Mouse (Mus musculus) lung, postnatal 0 days (tissue): ENCODE data around the gene Lhpp.

Experiments
- CTCF ChIP-seq: IDR thresholded peaks from 2 replicates; pipeline ENCODE4 v1.5.1; 2016; ENCODE audit warnings: antibody characterized with exemption, mild to moderate bottlenecking
- EP300 ChIP-seq: IDR thresholded peaks from 2 replicates; pipeline ENCODE4 v1.6.1; 2016; ENCODE audit warnings: antibody characterized with exemption, mild to moderate bottlenecking, control low read depth

DNA sequence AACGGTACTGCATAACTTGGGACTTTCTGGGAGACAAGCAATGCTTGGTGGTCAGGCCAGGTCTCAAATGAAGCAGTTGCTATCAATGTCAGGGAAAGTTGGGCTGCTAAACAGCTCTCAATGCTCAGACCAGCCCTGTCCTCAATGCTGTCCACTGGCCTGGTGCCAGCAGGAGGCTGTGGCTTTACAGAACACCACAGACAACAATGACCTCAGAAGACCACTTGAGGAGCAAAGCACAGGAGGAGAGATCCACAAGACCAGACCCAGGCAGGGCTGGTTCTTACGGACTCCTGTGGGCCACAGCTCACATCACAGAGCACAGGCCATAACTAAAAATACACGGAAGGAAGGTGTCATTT is 143.9 kb downstream of the Lhpp start:
- TF ChIP-seq EP300: no peak
- no peak for TF ChIP-seq CTCF
